Mouse (Mus musculus) intestine, embryonic 15.5 days (tissue): ENCODE data around the gene Cdk4. TPM values are rescaled to one million over a fixed set of nuclear protein-coding genes. Genes with fewer than 3 reads are reported as not detected.

Experiments
- ATAC-seq: fragments of 200-750 bp; cut with Nextera tagmentation; 2 replicates; pipeline ENCODE4 v1.8.0; 2017; ENCODE audit warnings: moderate TSS enrichment, moderate library complexity
- H3K27ac ChIP-seq: fragments of 300-500 bp; sonication (generic); 2 replicates; pipeline ENCODE4 v1.5.1; 2015; ENCODE audit warnings: mild to moderate bottlenecking, inconsistent platforms
- H3K27me3 ChIP-seq: fragments of 300-500 bp; sonication (generic); replicated peaks from 2 replicates; pipeline ENCODE4 v1.6.1; 2015; ENCODE audit warnings: inconsistent platforms
- H3K36me3 ChIP-seq: fragments of 300-500 bp; sonication (generic); 2 replicates; pipeline ENCODE4 v1.6.1; 2015; ENCODE audit warnings: inconsistent platforms
- H3K4me1 ChIP-seq: fragments of 300-500 bp; sonication (generic); replicated peaks from 2 replicates; pipeline ENCODE4 v1.6.1; 2015; ENCODE audit warnings: inconsistent platforms
- H3K4me2 ChIP-seq: fragments of 300-500 bp; sonication (generic); replicated peaks from 2 replicates; pipeline ENCODE4 v1.6.1; 2015; ENCODE audit warnings: mild to moderate bottlenecking, inconsistent platforms
- H3K4me3 ChIP-seq: fragments of 300-500 bp; sonication (generic); replicated peaks from 2 replicates; pipeline ENCODE4 v1.5.1; 2015; ENCODE audit warnings: inconsistent platforms
- H3K9ac ChIP-seq: fragments of 300-500 bp; sonication (generic); 2 replicates; pipeline ENCODE4 v1.6.1; 2015; ENCODE audit warnings: inconsistent platforms
- H3K9me3 ChIP-seq: fragments of 300-500 bp; sonication (generic); 2 replicates; pipeline ENCODE4 v1.6.1; 2016; ENCODE audit warnings: inconsistent platforms
- WGBS: fragments of 180-500 bp; shearing (Covaris S2); methylation state at CpG from one replicate; pipeline ENCODE4 v1.1.7; 2015; 5-methylcytosine and 5-hydroxymethylcytosine counted together
- polyA plus RNA-seq: library from polyadenylated mRNA; unstranded; fragments of >200 nt; fragmentation: Nextera tagmentation; extraction: Ambion mirVana; gene quantifications from 2 replicates; pipeline ENCODE4 v1.2.1, GENCODE M21; 2015

The Cdk4 gene
- polyA plus RNA-seq, 1 experiment from 2014 or later: 1,579 TPM

- peaks cover 34% of the 10 kb centered on the region for H3K4me1 ChIP-seq
- peak overlapping the region; percentile 92 for H3K4me2 ChIP-seq
- peak overlapping the region; percentile 48 for H3K4me3 ChIP-seq
- 3% methylated on average over 39 of the region's 49 CpGs for WGBS
- H3K36me3 ChIP-seq: no peaks in the 10 kb centered on the region
- H3K27ac ChIP-seq: no peak overlapping the region
- H3K9me3 ChIP-seq: no peaks in the 10 kb centered on the region
- peak; percentile 34; the same call in 1 of the 2 replicates for ATAC-seq
- peak overlapping the region; percentile 41 for H3K9ac ChIP-seq
- peaks cover 75% of the 10 kb centered on the region for H3K27me3 ChIP-seq
Measured at GRCm38 (mm10) chr10:127078677-127079575, 15.6 kb downstream of the Cdk4 start.

- H3K27me3 ChIP-seq: peaks cover 75% of the 10 kb centered on the region
- WGBS: 4% methylated on average over 70 of the region's 70 CpGs
- no peaks in the 10 kb centered on the region for H3K9me3 ChIP-seq
- no peaks in the 10 kb centered on the region for H3K36me3 ChIP-seq
- H3K4me3 ChIP-seq: peak overlapping the region; percentile 48
- H3K4me1 ChIP-seq: peaks cover 34% of the 10 kb centered on the region
- peak; percentile 9; the same call in 1 of the 2 replicates for ATAC-seq
- no peak overlapping the region for H3K27ac ChIP-seq
- H3K4me2 ChIP-seq: peak overlapping the region; percentile 92
- peak overlapping the region; percentile 41 for H3K9ac ChIP-seq
Measured at GRCm38 (mm10) chr10:127079665-127080391, 16.5 kb downstream of the Cdk4 start.

- H3K9ac ChIP-seq: peak overlapping the region; percentile 14; the same call in 1 of the 2 replicates
- H3K27ac ChIP-seq: no peak overlapping the region
- no peaks in the 10 kb centered on the region for H3K9me3 ChIP-seq
- peaks cover 69% of the 10 kb centered on the region for H3K27me3 ChIP-seq
- no peaks in the 10 kb centered on the region for H3K36me3 ChIP-seq
- peak overlapping the region; percentile 92 for H3K4me2 ChIP-seq
- H3K4me1 ChIP-seq: peaks cover 34% of the 10 kb centered on the region
- WGBS: 5% methylated on average over 48 of the region's 48 CpGs
- peak overlapping the region; percentile 23 for H3K4me3 ChIP-seq
- ATAC-seq: no peak
Measured at GRCm38 (mm10) chr10:127080901-127081780, 17.8 kb downstream of the Cdk4 start.

GRCm38 (mm10) chr10:127081996-127082620 lies 18.8 kb downstream of the Cdk4 start:
- Histone ChIP-seq H3K4me2 (peak overlapping the region; percentile 92), H3K4me3 (no peak overlapping the region), H3K9ac (no peak overlapping the region), H3K4me1 (peaks cover 34% of the 10 kb centered on the region), H3K27me3 (peaks cover 65% of the 10 kb centered on the region), H3K36me3 (no peaks in the 10 kb centered on the region), H3K9me3 (no peaks in the 10 kb centered on the region), H3K27ac (no peak overlapping the region)
- WGBS: 28% methylated on average over 8 of the region's 8 CpGs
- no peak for ATAC-seq

- Histone ChIP-seq H3K4me1 (peaks cover 34% of the 10 kb centered on the region), H3K27me3 (peaks cover 61% of the 10 kb centered on the region), H3K9me3 (no peaks in the 10 kb centered on the region), H3K4me2 (no peak overlapping the region), H3K4me3 (no peak overlapping the region), H3K27ac (no peak overlapping the region), H3K9ac (no peak overlapping the region), H3K36me3 (no peaks in the 10 kb centered on the region)
- no peak for ATAC-seq
- 26% methylated on average over 8 of the region's 8 CpGs for WGBS
Measured at GRCm38 (mm10) chr10:127083292-127083914, 20.1 kb downstream of the Cdk4 start.

GRCm38 (mm10) chr10:127083915-127084306 lies 20.6 kb downstream of the Cdk4 start:
- H3K27ac ChIP-seq: no peak overlapping the region
- no peaks in the 10 kb centered on the region for H3K36me3 ChIP-seq
- H3K4me2 ChIP-seq: no peak overlapping the region
- H3K9ac ChIP-seq: no peak overlapping the region
- 27% methylated on average over 5 of the region's 5 CpGs for WGBS
- H3K9me3 ChIP-seq: no peaks in the 10 kb centered on the region
- ATAC-seq: no peak
- peaks cover 58% of the 10 kb centered on the region for H3K27me3 ChIP-seq
- H3K4me1 ChIP-seq: peaks cover 34% of the 10 kb centered on the region
- no peak overlapping the region for H3K4me3 ChIP-seq

- Histone ChIP-seq H3K27ac (no peak overlapping the region), H3K4me2 (no peak overlapping the region), H3K9me3 (no peaks in the 10 kb centered on the region), H3K4me1 (peaks cover 23% of the 10 kb centered on the region), H3K4me3 (no peak overlapping the region), H3K27me3 (peaks cover 58% of the 10 kb centered on the region), H3K9ac (no peak overlapping the region), H3K36me3 (no peaks in the 10 kb centered on the region)
- 79% methylated on average over 9 of the region's 9 CpGs for WGBS
- ATAC-seq: no peak
Measured at GRCm38 (mm10) chr10:127085052-127085451, 21.7 kb downstream of the Cdk4 start.

- WGBS: 63% methylated on average over 6 of the region's 6 CpGs
- Histone ChIP-seq H3K27me3 (peaks cover 58% of the 10 kb centered on the region), H3K4me3 (no peak overlapping the region), H3K4me1 (peaks cover 20% of the 10 kb centered on the region), H3K36me3 (no peaks in the 10 kb centered on the region), H3K9me3 (no peaks in the 10 kb centered on the region), H3K4me2 (no peak overlapping the region), H3K27ac (no peak overlapping the region), H3K9ac (no peak overlapping the region)
- ATAC-seq: no peak
Measured at GRCm38 (mm10) chr10:127085633-127086032, 22.3 kb downstream of the Cdk4 start.

- no peaks in the 10 kb centered on the region for H3K9me3 ChIP-seq
- peak; percentile 23; the same call in 1 of the 2 replicates for ATAC-seq
- peak overlapping the region; percentile 50 for H3K4me2 ChIP-seq
- H3K27me3 ChIP-seq: peaks cover 57% of the 10 kb centered on the region
- H3K36me3 ChIP-seq: no peaks in the 10 kb centered on the region
- H3K27ac ChIP-seq: no peak overlapping the region
- WGBS: 11% methylated on average over 57 of the region's 57 CpGs
- H3K9ac ChIP-seq: no peak overlapping the region
- H3K4me3 ChIP-seq: peak overlapping the region; percentile 18
- H3K4me1 ChIP-seq: peaks cover 17% of the 10 kb centered on the region
Measured at GRCm38 (mm10) chr10:127090560-127091411, 27.5 kb downstream of the Cdk4 start.

GRCm38 (mm10) chr10:127091507-127092396 lies 28.4 kb downstream of the Cdk4 start:
- Histone ChIP-seq H3K4me3 (peak overlapping the region; percentile 18), H3K4me1 (peaks cover 17% of the 10 kb centered on the region), H3K27ac (no peak overlapping the region), H3K36me3 (no peaks in the 10 kb centered on the region), H3K27me3 (peaks cover 57% of the 10 kb centered on the region), H3K4me2 (peak overlapping the region; percentile 50), H3K9me3 (no peaks in the 10 kb centered on the region), H3K9ac (no peak overlapping the region)
- WGBS: 10% methylated on average over 51 of the region's 51 CpGs
- ATAC-seq: peak; percentile 61
